Mouse (Mus musculus): Measurements from ENCODE around the gene Limd2.

DNA sequence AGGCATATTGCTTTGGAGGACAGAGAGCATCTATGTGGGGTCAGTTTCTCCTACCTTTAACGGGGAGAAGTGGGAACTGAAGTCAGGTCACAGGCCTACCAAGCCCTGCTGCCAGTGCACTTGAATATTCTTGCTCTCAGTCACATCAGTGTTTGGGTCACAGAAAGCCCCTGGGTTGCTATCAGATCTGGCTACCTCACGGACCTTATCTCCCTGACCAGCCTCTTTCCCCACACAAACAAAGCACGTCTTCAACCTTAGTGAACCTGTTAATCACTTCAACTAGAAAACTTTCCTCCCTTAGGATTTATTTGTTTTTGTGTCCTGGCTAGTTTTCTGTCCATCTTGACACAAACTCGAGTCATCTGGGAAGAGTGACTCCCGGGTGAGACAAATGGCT lies 15.7 kb upstream of the Limd2 start:
- no peak for TF ChIP-seq CTCF (IDR thresholded peaks at IDR 0.05; ENCODE audit: insufficient read depth, low read depth, low read length)
- no peak for TF ChIP-seq POLR2A (IDR thresholded peaks at IDR 0.05; ENCODE audit: insufficient read depth, low read depth, low read length)

Measured in olfactory bulb, adult 2 months (tissue).